Mouse (Mus musculus) heart, embryonic 15.5 days (tissue): Measurements from ENCODE around the gene Ddit4l. TPM values are rescaled to one million over a fixed set of nuclear protein-coding genes. Genes with fewer than 3 reads are reported as not detected.

Experiments
- ATAC-seq: fragments of 200-750 bp; cut with Nextera tagmentation; replicated peaks from 2 replicates; pipeline ENCODE4 v1.8.0; 2017; ENCODE audit warnings: low read depth, moderate TSS enrichment; ENCODE audit not compliant: insufficient number of reproducible peaks, insufficient read depth, low FRiP score
- H3K27ac ChIP-seq: fragments of 300-500 bp; sonication (generic); 2 replicates; pipeline ENCODE4 v1.5.1; 2015; ENCODE audit warnings: mild to moderate bottlenecking, inconsistent platforms
- H3K27me3 ChIP-seq: fragments of 300-500 bp; sonication (generic); 2 replicates; pipeline ENCODE4 v1.6.1; 2015; ENCODE audit warnings: inconsistent platforms
- H3K36me3 ChIP-seq: fragments of 300-500 bp; sonication (generic); 2 replicates; pipeline ENCODE4 v1.6.1; 2015; ENCODE audit warnings: mild to moderate bottlenecking, inconsistent platforms
- H3K4me1 ChIP-seq: fragments of 300-500 bp; sonication (generic); replicated peaks from 2 replicates; pipeline ENCODE4 v1.6.1; 2015; ENCODE audit warnings: inconsistent platforms
- H3K4me2 ChIP-seq: fragments of 300-500 bp; sonication (generic); 2 replicates; pipeline ENCODE4 v1.6.1; 2015; ENCODE audit warnings: inconsistent platforms, mild to moderate bottlenecking, moderate library complexity
- H3K4me3 ChIP-seq: fragments of 300-500 bp; sonication (generic); 2 replicates; pipeline ENCODE4 v1.5.1; 2015; ENCODE audit warnings: mild to moderate bottlenecking, inconsistent platforms
- H3K9ac ChIP-seq: fragments of 300-500 bp; sonication (generic); 2 replicates; pipeline ENCODE4 v1.6.1; 2015; ENCODE audit warnings: mild to moderate bottlenecking, inconsistent platforms
- H3K9me3 ChIP-seq: fragments of 300-500 bp; sonication (generic); replicated peaks from 2 replicates; pipeline ENCODE4 v1.6.1; 2016; ENCODE audit warnings: inconsistent platforms
- WGBS: fragments of 180-500 bp; shearing (Covaris S2); methylation state at CpG from one replicate; pipeline ENCODE4 v1.1.7; 2015; ENCODE audit warnings: mixed read lengths; 5-methylcytosine and 5-hydroxymethylcytosine counted together
- polyA plus RNA-seq: library from polyadenylated mRNA; unstranded; fragments of >200 nt; fragmentation: Nextera tagmentation; extraction: Ambion mirVana; gene quantifications from 2 replicates; pipeline ENCODE4 v1.2.1, GENCODE M21; 2015

Gene Ddit4l
- polyA plus RNA-seq, 1 experiment from 2014 or later: 7.0 TPM

DNA sequence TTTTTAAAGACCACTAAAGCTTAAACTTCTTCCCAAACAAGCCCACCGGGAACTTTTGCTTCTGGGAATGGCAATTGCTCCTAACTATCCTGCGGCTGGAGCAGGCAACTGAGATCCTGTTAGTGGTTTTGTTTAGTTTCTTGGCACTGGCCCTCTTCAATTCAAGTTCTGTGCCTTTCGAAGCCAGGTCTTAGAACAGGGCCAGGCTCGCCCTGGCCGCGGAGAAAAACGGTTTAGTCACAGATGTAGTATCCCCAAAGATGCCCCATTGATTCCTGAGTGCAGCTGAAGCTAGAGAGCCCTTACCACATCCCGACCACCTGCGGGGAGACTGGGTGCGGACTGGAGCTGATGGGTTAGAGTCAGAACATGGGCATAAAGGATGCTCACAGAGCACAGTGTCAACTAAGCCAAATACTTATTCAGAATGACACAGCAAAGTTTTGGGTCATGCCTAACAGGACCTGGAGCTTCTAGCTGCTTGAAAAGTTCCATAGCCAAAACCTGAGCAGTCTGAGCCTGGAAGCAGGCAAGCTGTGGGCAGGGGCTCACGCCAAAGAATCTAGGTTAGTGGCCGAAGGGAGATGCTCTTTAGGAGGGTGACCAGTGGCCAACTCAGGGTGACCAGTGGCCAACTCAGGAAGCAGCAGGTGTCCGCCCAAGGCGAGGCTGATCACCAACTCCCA, 1.6 kb downstream of the Ddit4l start:
- Histone ChIP-seq H3K36me3 (no peaks in the 10 kb centered on the region), H3K27me3 (no peaks in the 10 kb centered on the region), H3K4me2 (peak overlapping the region; percentile 91), H3K4me3 (peak overlapping the region; percentile 65), H3K27ac (no peak overlapping the region), H3K4me1 (peaks cover 23% of the 10 kb centered on the region), H3K9me3 (no peaks in the 10 kb centered on the region), H3K9ac (peak overlapping the region; percentile 66)
- 37% methylated on average over 14 of the region's 14 CpGs for WGBS
- no peak for ATAC-seq

DNA sequence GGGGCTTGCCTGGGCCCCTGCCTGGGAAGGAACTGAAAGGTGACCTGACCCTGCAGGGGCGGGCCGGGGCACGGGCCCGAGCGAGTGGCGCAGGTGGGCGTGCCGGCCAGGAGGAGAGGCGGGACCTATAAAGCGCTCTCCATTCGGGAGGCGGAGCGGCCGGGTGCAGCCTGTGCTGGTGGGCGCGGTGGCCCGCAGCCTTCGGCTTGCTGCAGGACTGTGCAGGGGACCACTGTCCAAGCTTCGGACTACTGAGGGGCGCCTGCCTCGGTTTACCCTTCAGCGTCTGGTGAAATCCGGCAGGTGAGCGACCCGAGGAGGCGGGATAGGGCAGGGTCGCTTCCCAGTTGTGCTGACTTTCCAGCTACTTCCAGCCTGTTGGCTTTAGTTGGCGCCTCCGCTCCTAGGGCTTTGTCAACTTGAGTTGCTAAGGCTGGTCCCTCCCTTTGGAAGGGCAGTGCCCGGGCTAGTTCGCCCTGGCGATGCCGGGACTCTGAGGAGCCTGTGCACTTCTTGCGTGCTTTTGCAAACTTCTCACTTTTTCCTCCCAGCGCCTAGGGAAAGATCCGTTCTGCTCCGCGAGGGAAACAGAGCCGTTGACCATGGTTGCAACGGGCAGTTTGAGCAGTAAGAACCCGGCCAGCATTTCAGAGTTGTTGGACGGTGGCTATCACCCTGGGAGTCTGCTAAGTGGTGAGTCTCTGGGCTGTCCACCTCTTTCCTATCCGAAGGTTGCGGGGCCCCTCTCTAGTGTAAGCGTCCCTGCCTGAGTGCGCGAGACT, 2.4 kb downstream of the Ddit4l start:
- peak overlapping the region; percentile 91 for H3K4me2 ChIP-seq
- H3K9ac ChIP-seq: peak overlapping the region; percentile 66
- WGBS: 1% methylated on average over 47 of the region's 47 CpGs
- H3K36me3 ChIP-seq: no peaks in the 10 kb centered on the region
- H3K4me3 ChIP-seq: peak overlapping the region; percentile 65
- peak overlapping the region; percentile 27; the same call in 1 of the 2 replicates for H3K27ac ChIP-seq
- peak; percentile 93 for ATAC-seq
- peaks cover 23% of the 10 kb centered on the region for H3K4me1 ChIP-seq
- no peaks in the 10 kb centered on the region for H3K9me3 ChIP-seq
- no peaks in the 10 kb centered on the region for H3K27me3 ChIP-seq

- no peaks in the 10 kb centered on the region for H3K27me3 ChIP-seq
- no peak overlapping the region for H3K4me3 ChIP-seq
- no peak overlapping the region for H3K4me2 ChIP-seq
- H3K27ac ChIP-seq: no peak overlapping the region
- ATAC-seq: no peak
- 60% methylated on average over 5 of the region's 5 CpGs for WGBS
- no peaks in the 10 kb centered on the region for H3K36me3 ChIP-seq
- no peaks in the 10 kb centered on the region for H3K9me3 ChIP-seq
- H3K4me1 ChIP-seq: peaks cover 23% of the 10 kb centered on the region
- H3K9ac ChIP-seq: no peak overlapping the region
Observed at GRCm38 (mm10) chr3:137625054-137625453, 3.6 kb downstream of the Ddit4l start.

- no peak overlapping the region for H3K9ac ChIP-seq
- H3K4me1 ChIP-seq: no peaks in the 10 kb centered on the region
- WGBS: 73% methylated on average over 10 of the region's 10 CpGs
- H3K27ac ChIP-seq: no peak overlapping the region
- no peaks in the 10 kb centered on the region for H3K27me3 ChIP-seq
- H3K36me3 ChIP-seq: no peaks in the 10 kb centered on the region
- no peaks in the 10 kb centered on the region for H3K9me3 ChIP-seq
- H3K4me2 ChIP-seq: no peak overlapping the region
- no peak overlapping the region for H3K4me3 ChIP-seq
- ATAC-seq: no peak
Observed at GRCm38 (mm10) chr3:137633726-137634125, 12.3 kb downstream of the Ddit4l start.

DNA sequence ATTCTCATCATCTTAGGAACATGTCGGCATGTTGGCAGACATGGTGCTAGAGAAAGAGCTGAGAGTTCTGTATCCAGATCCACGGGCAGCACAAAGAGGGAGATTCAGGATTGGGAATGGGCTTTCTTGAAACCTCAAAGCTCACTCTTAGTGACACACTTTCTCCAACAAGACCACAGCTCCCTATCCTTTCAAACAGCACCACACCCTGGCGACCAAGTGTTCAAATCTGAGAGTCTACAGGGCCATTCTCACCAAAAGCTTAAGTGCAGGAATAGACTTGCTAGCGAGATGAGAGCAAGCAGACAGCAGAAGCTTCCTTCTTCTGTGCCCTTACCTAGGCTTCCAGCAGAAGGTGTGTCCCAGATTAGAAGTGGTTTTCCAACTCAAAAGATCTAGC, 15.2 kb downstream of the Ddit4l start:
- Histone ChIP-seq H3K9me3 (no peaks in the 10 kb centered on the region), H3K4me3 (no peak overlapping the region), H3K36me3 (no peaks in the 10 kb centered on the region), H3K4me2 (no peak overlapping the region), H3K9ac (no peak overlapping the region), H3K4me1 (no peaks in the 10 kb centered on the region), H3K27ac (no peak overlapping the region), H3K27me3 (no peaks in the 10 kb centered on the region)
- ATAC-seq: no peak
- WGBS: 76% methylated on average over 4 of the region's 4 CpGs

GRCm38 (mm10) chr3:137641238-137641637, 19.8 kb downstream of the Ddit4l start:
- Histone ChIP-seq H3K27me3 (no peaks in the 10 kb centered on the region), H3K36me3 (no peaks in the 10 kb centered on the region), H3K9me3 (no peaks in the 10 kb centered on the region), H3K9ac (no peak overlapping the region), H3K4me1 (no peaks in the 10 kb centered on the region), H3K4me2 (no peak overlapping the region), H3K4me3 (no peak overlapping the region), H3K27ac (no peak overlapping the region)
- whole genome bisulfite sequencing: 75% methylated on average over 5 of the region's 5 CpGs
- ATAC-seq: no peak

DNA sequence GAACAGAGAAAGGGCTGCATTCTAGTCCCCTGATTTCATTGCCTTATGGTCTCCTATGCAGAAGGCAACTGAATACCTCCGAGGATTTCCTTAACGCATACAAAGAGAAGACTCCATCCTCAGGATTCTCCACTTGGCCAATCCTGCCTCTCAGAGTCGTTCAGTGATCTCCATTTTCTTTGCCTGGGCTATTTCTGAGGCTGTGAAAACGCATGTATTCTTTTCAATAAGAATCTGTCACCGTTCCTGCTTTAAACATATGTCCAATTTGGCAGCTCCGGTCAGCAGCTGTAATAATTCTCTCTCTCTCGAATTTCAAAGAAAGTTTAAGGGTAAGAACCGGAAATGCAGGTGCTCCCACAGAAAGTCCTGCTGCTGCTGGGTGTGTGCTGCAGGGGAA, 20.7 kb downstream of the Ddit4l start:
- 62% methylated on average over 8 of the region's 8 CpGs for WGBS
- no peak overlapping the region for H3K4me3 ChIP-seq
- no peaks in the 10 kb centered on the region for H3K36me3 ChIP-seq
- no peak for ATAC-seq
- H3K27me3 ChIP-seq: no peaks in the 10 kb centered on the region
- H3K9ac ChIP-seq: no peak overlapping the region
- no peaks in the 10 kb centered on the region for H3K9me3 ChIP-seq
- H3K4me2 ChIP-seq: no peak overlapping the region
- no peak overlapping the region for H3K27ac ChIP-seq
- H3K4me1 ChIP-seq: no peaks in the 10 kb centered on the region

DNA sequence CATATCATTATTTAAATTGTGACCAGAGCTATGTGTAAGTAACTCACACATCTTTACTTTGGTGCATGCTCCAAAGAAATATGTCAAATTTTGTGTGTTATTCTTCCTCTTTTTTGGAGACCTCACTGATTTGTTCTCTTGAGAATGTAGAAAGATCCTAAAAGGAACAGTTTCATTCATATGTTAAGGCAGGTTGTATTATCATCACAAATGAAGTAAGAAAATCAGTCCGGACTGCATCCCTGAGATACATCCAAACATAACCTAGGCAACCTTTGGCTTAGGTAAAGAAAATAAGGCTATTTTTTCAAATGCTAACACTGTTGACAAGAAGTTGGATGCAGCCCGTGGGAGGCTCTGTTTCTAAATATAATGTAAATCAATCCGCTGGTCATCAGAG, 21.2 kb downstream of the Ddit4l start:
- H3K9ac ChIP-seq: no peak overlapping the region
- H3K27me3 ChIP-seq: no peaks in the 10 kb centered on the region
- no peak overlapping the region for H3K4me2 ChIP-seq
- H3K36me3 ChIP-seq: no peaks in the 10 kb centered on the region
- WGBS: 69% methylated on average over 3 of the region's 3 CpGs
- no peaks in the 10 kb centered on the region for H3K9me3 ChIP-seq
- ATAC-seq: no peak
- H3K4me3 ChIP-seq: no peak overlapping the region
- no peaks in the 10 kb centered on the region for H3K4me1 ChIP-seq
- no peak overlapping the region for H3K27ac ChIP-seq

DNA sequence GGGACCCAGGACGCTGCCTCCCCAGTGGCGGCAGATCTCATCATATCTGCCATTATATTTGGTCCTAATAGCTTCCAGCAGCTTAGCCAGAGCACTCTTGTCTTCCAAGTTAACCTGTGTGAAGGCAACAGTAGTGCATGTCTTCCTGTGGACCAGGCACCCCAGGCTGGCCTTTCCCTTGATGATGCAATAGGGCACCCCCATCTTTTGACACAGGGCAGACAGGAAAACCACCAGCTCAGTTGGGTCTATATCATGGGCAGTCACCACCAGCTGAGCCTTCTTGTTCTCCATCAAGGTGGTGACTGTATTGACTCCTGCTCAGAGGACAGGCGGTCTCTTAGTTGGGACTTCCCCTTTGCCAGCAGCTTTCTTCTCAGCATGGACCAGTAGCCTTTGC, 22.7 kb downstream of the Ddit4l start:
- H3K4me3 ChIP-seq: no peak overlapping the region
- no peaks in the 10 kb centered on the region for H3K9me3 ChIP-seq
- H3K27ac ChIP-seq: no peak overlapping the region
- WGBS: 90% methylated on average over 3 of the region's 3 CpGs
- H3K9ac ChIP-seq: no peak overlapping the region
- H3K4me1 ChIP-seq: no peaks in the 10 kb centered on the region
- no peak for ATAC-seq
- no peaks in the 10 kb centered on the region for H3K27me3 ChIP-seq
- no peak overlapping the region for H3K4me2 ChIP-seq
- no peaks in the 10 kb centered on the region for H3K36me3 ChIP-seq

- Histone ChIP-seq H3K4me3 (no peak overlapping the region), H3K4me2 (no peak overlapping the region), H3K9ac (no peak overlapping the region), H3K36me3 (no peaks in the 10 kb centered on the region), H3K4me1 (no peaks in the 10 kb centered on the region), H3K9me3 (no peaks in the 10 kb centered on the region), H3K27me3 (no peaks in the 10 kb centered on the region), H3K27ac (no peak overlapping the region)
- 78% methylated on average over 6 of the region's 6 CpGs for WGBS
- ATAC-seq: no peak
Observed at GRCm38 (mm10) chr3:137644947-137645346, 23.5 kb downstream of the Ddit4l start.

DNA sequence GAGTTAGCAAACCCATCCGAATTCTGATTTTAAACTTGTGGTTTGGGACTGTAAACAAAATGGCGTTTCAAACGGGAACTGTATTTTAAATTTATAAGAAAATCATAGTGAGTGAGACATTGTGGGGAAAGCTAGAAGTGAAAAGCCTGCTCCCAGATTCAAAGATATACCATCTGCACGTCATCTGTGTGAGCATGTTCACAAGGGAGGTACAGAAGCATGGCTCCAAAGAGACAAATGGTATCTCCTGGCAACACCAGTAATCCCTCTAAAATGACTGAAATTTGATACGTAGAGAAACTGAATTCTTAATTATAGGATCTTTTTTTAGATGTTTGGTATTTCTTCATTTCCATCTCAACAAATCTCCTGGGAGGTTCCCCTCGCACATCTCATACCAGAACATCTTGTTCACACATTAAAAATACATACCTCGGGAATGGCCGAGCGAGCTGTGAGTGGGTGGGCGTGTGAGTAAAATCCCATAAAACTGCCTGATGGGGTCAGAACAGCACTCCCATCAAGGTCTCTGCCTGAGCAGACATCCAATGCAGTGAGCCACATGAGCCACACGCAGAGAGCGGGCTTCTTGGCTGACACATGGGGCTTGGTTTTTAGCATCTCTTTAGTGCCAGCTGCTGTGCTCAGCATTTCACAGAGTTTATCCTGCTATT, 26.2 kb downstream of the Ddit4l start:
- no peak overlapping the region for H3K4me2 ChIP-seq
- no peak overlapping the region for H3K27ac ChIP-seq
- no peak for ATAC-seq
- H3K9ac ChIP-seq: no peak overlapping the region
- H3K27me3 ChIP-seq: no peaks in the 10 kb centered on the region
- 76% methylated on average over 12 of the region's 12 CpGs for WGBS
- H3K4me3 ChIP-seq: no peak overlapping the region
- H3K36me3 ChIP-seq: no peaks in the 10 kb centered on the region
- no peaks in the 10 kb centered on the region for H3K4me1 ChIP-seq
- H3K9me3 ChIP-seq: no peaks in the 10 kb centered on the region
